11 mouse cellular contexts compared by ENCODE assay signal in the genomic region with DNA sequence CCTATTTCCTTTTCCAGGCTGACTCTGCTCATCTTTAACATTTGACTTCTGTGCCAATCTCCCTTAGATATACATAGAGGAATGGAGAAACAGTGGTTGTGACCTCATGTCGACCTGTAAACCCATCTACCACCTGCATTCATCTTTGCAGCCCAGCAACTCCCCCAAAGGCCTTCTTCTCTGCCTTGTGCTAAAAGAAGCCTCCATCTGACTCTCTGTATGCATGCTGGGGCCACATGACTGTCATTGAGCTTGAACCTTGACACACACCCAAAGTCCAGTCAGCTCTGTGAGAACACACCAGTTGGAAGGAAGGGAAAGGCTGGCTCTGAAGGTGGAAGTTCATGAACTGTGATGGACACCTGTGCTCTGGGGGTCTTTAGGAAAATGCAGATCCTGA.
"Had no signal": no experiment of that assay in that cellular context is flagged by ENCODE, and none has a peak within 500 bp of the region (broad histone marks: within the 10 kb centered on the region; RNA-seq: fewer than 3 reads in every experiment).

No protein-coding gene starts in this region.

- H3K4me1 ChIP-seq: kidney, embryonic 15.5 days; liver, embryonic 13.5 days had no signal

- H3K4me3 ChIP-seq: kidney, embryonic 15.5 days; left cerebral cortex, adult 2 months; liver, embryonic 13.5 days had no signal

- ATAC-seq: lung, postnatal 0 days had no signal

- H3K36me3 ChIP-seq: kidney, embryonic 15.5 days; liver, embryonic 13.5 days had no signal

- H3K27me3 ChIP-seq: kidney, embryonic 15.5 days; liver, embryonic 13.5 days had no signal

- H3K9me3 ChIP-seq: kidney, embryonic 15.5 days; liver, embryonic 13.5 days had no signal

- DNase-seq: kidney, postnatal 4 days; layer of hippocampus, postnatal 36 days; liver, embryonic 13.5 days; lung, embryonic 14.5 days; midbrain, embryonic 14.5 days; thymus, adult 18-20 months; thymus, postnatal 36 days had no signal

- H3K4me2 ChIP-seq: kidney, embryonic 15.5 days; liver, embryonic 13.5 days; lung, embryonic 14.5 days had no signal

- H3K9ac ChIP-seq: kidney, embryonic 15.5 days; liver, embryonic 13.5 days; lung, embryonic 14.5 days had no signal

- H3K27ac ChIP-seq: kidney, embryonic 15.5 days; liver, embryonic 13.5 days; macrophage had no signal
